Mouse (Mus musculus): ENCODE results near the gene Tagap.
"Not testable (repeated sequence)": the region's sequence is repeated elsewhere in the genome, so short reads cannot be mapped to it uniquely, and the experiment has no call there.

Gene Tagap

DNA sequence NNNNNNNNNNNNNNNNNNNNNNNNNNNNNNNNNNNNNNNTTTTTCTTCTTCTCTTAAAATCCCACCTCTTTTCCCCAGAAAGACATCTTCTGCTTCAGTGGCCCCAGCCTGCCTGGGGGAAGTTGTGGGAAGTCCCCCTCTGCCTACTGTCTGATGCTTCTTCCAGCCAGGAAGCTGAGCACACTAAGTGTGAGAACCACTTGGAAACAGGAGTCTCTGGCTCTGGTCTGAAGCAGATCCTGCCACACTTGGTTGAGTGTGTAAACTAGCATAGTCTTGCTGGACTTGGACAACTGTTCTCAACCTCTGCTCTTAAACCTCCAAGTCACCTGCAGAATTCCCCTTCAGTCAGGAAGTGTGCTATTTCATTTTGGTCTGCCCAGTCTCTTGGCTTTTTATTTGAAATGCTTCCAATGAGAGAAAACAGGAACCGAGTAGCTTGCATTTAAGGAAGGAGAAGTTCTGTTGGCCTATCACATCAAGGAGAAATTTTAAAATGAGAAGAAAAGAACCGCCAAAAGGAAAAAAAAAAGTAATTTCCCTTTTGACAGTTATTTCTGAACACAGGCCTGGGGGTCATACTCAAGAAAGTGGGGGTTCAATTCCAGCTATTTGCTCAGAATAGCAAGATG is 11.1 kb upstream of the Tagap start:
- DNase-seq (ENCODE audit: low read depth, low spot score): no peak

DNA sequence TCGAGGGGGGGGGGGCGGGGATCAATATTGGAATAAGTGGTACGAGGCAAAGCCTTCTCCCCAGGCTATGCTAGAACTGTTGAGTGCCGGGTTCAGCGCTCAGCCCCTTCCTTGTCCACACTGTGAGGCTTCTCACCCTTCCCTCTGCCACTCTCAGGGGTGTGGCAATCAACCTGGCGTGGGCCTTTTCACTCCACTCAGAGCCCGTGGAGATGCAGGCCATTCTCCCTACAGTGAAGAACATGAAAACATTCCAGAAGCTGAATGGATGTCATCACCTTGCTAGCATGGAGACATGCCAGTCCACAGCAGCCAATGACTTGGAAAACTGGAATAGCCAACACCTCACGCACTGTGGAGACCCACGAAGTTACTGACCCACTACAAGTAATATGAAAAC is 10.0 kb upstream of the Tagap start:
- DNase-seq (ENCODE audit: low read depth, low spot score): no peak

DNA sequence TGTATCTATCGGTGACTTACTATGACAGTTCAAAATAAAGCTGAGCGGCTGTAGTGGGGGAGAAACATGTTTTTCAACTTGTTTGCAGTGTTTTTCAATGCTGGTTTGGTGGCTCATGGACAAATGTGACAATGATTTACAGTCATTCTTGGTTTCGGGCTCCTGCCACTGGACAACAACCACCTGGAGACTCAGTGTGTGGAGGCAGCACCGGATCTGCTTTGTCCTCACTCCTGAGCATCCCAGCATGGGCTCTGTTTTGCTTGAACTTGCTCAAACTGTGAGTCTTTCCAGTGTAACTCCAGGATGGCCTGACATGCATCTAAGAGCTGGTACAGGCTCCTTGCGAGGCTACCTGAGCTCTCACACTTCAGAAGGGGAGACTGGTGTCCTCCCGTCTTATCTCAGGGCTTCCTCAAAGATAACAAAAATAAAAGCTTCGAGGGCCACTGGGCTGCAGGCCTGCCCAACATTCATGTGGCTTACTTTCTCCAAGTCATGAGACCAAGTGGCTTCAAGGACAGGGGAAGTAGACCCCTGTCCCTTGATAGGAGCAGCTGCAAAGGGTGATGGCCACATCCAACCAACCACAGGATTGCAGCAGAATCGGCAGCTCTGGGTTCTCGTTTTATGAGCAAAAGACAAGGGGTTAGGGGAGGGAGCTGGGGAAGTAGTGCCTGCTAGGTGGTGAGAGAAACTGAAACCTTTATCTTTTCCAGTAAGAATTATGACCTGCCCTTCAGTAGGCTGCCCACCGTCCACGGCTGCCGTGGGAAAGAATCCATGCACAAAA is 8.8 kb upstream of the Tagap start:
- DNase-seq (ENCODE audit: low read depth, low spot score): no peak

DNA sequence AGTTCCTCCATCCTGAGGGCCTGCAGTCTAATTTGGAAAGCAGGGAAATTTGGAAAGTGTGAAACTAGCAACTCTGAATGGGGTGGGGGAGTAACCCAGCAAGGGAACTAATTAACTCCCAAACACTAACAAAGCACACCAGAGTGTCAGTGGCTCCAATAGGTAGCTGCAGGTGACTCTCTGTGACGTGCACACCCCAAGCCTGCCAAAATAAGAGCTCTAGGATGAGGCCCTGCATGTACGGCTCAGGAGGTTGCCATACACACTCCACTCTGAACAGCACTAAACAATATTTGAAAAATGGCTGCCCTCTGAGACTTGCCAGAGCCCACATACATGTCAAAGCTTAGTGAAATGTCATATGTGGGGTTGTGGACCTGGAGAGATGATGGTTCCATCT is 7.4 kb upstream of the Tagap start:
- DNase-seq (ENCODE audit: low read depth, low spot score): no peak

DNA sequence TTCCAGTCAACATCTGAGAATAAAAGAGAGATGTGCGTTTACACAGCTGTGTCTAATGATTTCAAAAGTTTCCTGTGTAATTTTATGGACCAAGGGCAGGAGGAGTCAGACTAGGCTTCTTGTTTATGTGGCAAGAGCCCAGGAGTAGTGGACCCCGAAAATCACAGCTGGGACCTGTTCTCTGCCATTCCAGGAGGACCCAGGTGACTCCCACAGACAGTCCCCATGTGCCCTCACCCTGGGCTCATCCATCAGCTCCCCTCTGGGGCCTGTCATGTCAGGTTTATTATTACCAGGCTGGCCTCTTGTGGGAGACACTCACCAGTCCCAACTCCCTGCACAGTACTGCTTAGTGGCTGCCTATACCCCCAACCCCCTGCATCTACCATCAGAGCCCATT is 6.6 kb upstream of the Tagap start:
- no peak for DNase-seq (ENCODE audit: low read depth, low spot score)

DNA sequence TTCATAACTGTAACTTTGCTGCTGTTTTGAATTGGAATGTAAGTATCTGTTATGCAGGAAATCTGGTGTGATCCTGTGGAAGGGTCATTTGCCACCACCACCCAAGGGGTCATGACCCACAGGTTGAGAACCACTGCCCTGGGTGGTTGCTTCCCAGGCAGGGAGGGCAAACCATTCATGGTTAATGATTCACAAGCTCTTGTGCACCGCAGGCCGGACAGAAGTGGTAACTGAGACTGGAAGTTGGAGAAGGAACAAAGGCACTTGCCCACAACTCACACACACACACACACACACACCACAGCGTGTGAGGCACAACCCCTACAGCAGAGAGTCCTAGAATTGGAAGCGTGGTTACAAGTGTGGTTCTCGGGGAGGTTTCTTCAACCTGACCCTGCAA is 3.2 kb upstream of the Tagap start:
- DNase-seq (ENCODE audit: low read depth, low spot score): no peak

DNA sequence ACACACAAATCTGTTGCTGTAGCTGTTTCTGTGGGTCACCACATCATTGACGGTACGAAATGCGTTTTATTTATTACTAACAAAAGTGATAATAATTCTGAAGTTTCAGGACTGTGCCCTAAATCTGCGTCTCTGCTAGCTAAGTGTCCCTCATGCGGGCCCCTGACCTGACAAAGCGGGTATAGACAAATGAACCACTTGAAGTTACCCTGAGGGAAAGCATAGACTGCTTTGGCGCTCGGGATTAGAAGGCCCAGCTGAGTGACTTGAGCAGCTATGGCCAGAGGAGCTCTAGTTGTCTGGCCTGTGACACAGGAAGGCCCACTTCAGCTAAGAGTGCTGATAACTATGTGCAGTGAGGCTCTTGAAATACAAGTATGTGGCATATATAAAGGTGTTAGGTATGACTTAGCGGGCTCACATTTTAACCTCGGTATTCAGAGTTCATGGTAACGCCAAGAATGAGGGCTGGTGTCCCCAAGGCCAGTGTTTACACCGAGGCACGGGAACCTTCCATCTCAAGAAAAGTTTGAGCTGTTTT is 1.5 kb upstream of the Tagap start:
- DNase-seq (ENCODE audit: low read depth, low spot score): no peak

DNA sequence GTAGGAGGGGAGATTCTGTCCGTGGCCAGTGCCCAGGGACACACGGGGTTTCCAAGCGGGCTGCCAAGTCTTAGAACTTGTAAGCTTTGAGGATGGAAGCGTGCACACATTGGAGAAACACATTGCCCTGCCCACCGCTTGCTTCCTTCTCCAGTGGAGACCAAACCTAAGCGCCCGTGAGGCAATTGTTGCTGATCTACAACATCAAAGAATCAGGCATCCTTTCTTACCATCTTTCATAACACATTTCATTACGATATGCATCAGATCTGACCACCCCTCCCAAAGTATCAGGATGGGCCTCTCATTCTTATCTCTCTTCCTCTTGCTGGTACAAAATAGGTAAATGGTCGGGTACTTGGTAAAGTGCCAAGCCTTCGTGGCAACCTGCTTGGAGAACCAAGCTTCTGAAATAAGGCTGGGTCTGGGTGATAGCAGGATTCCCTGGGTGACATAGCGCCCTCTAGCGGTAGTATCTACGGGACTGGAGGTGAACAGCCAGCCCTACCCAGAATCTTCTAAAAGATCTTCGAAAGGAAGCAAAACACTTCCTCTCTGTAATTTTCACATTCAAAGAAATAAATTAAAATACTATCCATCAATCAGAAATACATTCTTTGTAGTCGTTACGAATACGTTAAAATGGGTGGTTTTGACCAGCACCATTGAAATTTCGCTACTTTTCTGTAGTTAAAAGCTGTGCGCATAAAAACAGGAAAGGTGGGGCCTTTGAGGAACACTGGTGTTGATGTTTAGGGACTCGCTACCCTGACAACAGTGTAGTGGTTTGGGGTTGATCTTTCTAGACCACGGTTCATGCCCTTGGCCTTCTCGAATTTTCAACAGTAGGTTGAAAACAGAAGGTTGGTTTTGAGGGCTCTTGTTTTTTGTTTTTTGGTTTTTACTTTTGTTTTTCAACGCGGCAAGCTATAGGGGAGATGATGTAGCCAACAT is 2.1 kb downstream of the Tagap start:
- DNase-seq (ENCODE audit: low read depth, low spot score): peak; percentile 76

DNA sequence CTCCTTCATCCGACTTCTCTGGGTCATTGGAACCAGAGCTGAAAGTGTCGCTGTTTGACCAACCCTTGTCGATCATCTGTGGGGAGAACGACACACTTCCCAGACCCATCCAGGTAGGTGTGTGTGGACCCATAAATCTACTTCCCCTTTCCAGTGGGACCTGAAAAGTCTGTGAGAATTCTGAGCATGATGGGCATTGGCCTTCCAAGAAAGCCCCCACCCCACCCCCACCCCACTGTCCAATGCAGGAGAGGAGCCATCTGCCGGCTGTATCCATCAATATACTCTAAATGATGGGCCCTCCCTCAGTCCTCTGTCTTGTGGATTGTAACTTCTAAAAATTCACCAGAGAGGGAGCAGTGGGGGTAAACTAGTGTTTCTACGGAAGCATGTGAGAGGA is 2.9 kb downstream of the Tagap start:
- DNase-seq (ENCODE audit: low read depth, low spot score): no peak

DNA sequence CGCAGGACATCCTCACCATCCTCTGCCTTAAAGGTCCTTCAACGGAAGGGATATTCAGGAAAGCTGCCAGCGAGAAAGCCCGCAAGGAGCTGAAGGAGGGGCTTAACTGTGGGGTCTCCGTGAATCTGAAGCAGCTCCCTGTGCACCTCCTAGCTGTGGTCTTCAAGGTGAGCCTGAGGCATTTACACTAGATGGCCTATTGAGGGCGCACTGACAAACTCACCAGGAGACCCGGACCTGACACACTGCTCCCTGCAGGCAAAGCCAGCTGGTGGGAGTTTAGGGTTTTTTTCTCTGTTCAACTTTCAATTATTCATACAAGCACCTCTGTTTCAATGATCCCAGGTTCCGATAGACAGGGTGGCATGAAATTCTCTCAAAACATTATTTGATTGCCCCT is 3.5 kb downstream of the Tagap start:
- DNase-seq (ENCODE audit: low read depth, low spot score): peak; percentile 81

DNA sequence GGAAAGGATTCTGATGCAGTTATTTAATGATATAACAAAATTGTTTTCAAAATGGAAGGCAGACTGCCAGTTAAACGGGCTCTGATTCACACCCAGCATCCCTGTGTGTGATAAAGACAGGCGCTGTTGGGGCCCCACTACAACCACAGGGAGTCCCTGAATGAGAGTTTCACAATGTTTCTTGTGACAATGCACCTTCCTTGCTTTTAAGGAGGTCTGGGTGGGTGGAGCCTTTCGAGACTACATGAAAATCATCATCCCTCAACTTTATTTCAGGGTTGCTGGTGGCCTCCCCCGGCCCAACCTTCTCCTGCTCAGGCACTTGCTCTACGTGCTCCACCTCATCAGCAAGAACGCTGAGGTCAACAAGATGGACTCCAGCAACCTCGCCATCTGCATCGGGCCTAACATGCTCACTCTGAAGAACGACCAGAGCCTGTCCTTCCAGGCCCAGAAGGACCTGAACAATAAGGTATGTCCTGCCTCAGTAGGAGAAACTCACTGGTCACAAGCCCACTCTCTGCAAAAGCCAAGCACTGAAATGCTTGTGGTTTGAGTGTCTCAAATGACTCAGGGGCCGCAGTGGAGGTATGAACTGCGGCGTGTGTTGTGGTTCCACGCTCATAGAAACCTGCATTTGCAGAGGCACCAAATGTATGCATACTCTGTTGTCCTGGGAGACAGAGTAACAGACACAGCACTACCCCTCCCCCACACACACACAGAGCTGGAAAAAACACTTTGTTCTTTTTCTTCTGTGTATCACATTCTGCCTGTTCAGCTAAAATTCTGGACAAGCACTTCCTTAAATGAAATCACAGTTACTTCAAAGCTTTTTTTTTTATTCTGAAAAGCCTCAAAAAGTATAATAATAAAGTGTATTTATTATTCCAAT is 5.5 kb downstream of the Tagap start:
- DNase-seq (ENCODE audit: low read depth, low spot score): no peak

DNA sequence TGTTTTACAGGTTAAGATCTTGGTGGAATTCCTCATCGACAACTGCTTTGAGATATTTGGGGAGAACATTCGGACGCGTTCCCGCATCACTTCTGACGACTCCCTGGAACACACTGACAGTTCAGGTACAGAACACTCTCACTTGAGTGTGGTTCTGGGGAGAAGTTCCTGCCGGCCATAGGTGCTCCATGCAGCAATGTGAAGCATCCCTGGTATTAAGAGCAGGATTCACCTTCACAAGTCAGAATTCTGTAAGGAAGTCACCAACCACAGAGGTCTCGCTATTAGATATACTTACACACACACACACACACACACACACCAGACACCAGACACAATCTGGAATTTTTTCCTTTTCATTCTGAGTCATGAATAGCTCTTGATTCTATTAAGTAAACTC is 6.3 kb downstream of the Tagap start:
- DNase-seq (ENCODE audit: low read depth, low spot score): not testable (repeated sequence)

DNA sequence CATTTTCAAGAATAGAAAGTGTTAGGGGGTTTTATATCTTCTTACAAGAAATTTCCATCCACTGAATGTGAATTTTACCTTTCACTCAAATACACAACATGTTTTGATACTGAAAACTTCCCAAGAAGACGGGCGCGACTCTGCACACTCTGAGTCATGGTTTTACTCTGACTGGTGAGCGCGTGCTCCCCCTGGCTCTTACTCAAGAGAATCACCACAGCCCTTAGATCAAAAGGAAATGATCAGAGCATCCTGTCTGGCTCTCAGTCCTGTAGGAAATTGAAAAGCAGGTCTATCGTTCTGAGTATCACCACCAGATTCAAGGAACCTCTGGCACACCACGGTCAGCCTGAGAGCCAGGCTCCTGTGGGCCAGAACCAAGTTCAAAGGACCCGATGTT is 13.8 kb downstream of the Tagap start:
- DNase-seq (ENCODE audit: low read depth, low spot score): peak; percentile 46

DNA sequence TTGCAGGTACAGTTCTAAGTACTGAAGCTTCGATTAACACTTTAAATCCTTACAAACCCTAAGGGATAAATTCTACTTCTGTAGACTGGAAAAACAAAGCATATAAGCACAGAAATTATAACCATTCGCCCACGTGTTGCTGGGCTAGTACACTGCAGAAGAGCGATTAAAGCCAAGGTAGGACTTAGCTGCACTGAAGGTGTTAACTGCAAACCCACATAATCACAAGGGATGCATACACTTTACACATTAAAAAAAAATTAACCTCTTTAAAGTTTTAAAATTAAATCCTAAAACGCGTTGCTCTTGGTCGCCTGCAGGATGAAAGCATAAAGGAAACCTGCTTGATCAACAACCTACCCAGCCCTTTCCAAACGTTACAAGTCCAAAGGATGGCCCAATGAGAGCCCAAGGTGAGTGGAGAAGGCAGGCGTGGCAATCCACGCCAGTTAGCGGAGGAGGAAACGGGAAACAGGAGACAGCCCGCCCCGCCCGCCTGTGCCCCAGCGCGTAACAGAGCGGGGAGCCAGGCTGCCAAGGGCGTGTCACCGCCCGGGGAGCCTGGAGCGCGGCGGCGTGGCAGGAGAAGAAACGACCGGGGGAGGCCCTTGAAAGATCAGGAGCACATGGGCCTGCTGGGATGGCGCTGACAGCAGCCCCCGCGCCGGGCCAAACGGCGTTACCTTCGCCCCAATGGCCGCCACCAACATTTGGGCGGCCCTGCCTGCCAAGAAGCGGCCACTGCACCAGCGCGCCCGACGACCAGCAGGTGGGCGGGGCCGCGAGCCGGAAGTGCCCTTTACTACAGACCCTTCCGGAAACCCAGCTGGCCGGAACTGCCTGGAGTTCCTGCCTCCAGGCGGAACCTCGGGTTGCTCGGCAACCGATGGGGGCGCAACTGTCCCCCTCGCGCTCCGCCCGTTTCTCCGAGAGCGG is 19.6 kb downstream of the Tagap start, which contains the start of gene Rsph3a:
Rsph3a (plus strand) TSS at position 498 of the 936 bp plus-strand sequence.
- DNase-seq (ENCODE audit: low read depth, low spot score): peak; percentile 87

DNA sequence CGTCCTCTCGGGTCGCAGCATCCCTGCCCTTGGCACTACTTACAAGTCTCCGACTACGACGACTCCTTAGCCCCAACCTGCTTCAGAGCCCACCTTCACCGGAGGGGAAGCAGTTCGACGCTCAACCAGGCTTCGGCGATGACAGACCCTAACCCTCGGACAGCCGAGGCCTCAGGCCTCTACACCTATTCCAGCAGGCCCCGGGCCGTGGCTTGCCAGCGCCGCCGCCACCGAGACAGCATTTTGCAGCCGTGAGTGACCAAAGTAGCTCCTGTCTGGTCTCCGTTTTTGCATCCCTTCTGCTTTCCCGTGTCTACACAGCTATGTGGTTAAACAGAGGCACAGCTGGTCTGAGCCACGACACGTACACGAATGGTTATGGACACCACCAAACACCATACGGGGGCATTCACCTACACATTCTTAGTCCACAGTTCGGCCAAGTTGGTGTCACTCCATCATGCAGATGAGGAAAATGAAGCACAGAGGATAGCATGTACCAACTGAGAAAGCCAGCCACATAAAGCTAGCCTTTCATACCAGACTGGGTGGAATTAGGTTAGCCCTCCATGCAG is 20.3 kb downstream of the Tagap start:
- DNase-seq (ENCODE audit: low read depth, low spot score): not testable (repeated sequence)

DNA sequence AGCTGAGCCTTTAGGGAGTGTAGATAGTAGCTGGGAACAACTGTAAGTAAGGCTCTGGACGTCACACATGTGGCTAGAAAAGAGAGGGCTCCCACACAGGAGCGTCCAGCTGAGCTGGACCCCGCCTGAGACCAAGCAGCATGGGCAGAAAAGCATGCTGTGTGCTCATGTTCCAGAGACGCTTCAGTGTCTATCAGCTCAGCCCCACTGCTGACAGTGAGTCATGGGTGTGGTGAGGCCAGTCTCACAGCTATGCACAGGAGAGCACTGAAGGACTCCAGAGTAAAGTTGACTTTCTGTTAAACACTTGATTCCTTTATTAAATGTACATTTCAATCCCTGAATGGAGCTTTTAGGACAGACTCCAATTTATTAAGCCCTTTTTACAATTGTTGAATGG is 25.5 kb downstream of the Tagap start:
- not testable (repeated sequence) for DNase-seq (ENCODE audit: low read depth, low spot score)

DNA sequence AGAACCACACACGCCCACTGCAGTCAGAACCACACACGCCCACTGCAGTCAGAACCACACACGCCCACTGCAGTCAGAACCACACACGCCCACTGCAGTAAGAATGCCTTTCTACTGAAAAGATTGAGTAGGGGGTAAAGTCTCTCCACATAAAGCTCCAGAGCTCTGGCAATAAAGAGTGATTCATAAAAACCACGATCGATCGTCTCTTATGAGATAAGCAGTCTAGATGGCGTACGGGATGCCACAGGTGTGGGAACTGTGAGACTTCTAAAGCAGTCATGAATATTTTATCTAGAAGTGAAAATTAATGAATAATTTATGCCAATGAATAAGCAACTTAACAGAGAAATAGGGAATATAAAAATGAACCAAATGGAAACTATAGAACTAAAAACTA is 31.4 kb downstream of the Tagap start:
- DNase-seq (ENCODE audit: low read depth, low spot score): not testable (repeated sequence)

DNA sequence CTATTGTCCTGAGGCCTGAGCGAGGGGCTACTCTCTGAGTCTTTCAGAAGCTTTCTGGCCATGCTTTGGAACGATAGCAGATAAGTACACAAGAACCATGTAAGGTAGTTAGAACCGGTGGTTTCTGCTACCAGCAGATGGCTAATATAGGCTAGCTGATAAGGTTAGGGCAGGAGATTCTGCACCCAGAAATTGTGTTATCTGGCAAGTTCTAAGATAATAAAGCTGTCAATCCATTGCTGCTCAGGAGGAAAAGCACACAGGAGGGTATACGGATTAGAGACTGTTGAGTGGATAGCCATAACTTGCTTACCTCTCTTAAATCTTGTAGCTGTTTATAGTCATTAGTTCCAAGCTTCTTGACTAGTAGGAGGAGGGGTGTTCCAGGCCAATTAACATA is 37.5 kb downstream of the Tagap start:
- DNase-seq (ENCODE audit: low read depth, low spot score): not testable (repeated sequence)

DNA sequence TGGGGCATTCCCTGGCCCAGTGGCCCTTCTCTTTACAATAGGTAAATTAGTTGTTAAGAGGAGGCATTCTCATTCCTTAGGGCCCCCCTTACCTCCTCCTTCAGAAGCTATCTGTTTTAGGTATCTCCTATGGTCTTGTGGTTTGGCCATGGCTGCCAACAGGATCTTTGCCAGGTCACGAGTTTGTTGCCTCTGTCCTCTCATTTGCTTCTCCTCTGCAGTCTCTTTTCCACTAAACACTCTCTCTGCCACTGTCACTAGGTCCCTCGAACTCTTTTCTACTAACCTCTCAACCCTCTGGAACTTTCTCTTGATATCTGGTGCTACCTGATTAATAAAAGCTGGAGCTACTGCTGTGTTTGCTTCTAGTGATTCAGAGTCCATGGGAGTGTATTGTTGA is 38.6 kb downstream of the Tagap start:
- not testable (repeated sequence) for DNase-seq (ENCODE audit: low read depth, low spot score)

All from R1 (cell line).